Mouse (Mus musculus) megakaryocyte, embryonic 14.5 days (primary cell): Measurements from ENCODE around the gene Bfsp1.

ENCODE experiments used
- FLI1 ChIP-seq: IDR thresholded peaks from 2 replicates; pipeline ENCODE4 v1.6.1; 2012; ENCODE audit warnings: low read length, inconsistent platforms, mixed read lengths
- GATA1 ChIP-seq: IDR thresholded peaks from 3 replicates; pipeline ENCODE4 v1.6.1; 2012; ENCODE audit warnings: mixed read lengths, low read length, inconsistent platforms, borderline replicate concordance

- TF ChIP-seq GATA1: no peak
- TF ChIP-seq FLI1: no peak
Measured at GRCm38 (mm10) chr2:143864600-143864999, 1.6 kb upstream of the Bfsp1 start.
